Mouse (Mus musculus): Measurements from ENCODE around the gene Gstm6. TPM values are rescaled to one million over a fixed set of nuclear protein-coding genes. Genes with fewer than 3 reads are reported as not detected.

Gene Gstm6
- polyA plus RNA-seq, 1 experiment, result 78.5 TPM

DNA sequence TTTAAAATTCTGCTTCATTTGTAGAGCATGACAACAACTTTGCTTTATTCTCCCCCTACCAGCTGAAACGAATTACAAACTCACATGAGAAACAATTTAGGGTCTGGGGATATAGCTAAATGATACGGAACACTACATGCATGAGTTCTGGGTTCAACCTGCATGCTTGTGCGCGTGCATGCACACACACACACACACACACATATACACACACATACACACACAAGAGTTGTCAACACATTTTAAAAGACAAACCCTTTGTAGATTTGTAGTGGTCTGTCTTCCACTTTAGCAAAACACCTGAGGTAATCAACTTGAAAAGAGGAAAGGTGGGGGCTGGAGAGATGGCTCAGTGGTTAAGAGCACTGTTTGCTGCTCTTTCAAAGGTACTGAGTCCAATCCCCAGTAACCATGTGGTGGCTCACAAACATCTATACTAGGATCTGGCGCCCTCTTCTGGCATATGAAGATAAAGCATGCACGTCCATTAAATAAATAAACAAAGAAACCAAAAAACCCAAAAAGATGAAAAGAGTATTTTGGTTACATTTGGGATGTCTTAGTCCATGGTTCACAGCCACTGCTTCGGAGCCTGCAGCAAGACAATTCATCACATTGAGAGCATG is 25.7 kb downstream of the Gstm6 start:
- Histone ChIP-seq H3K27ac (ENCODE audit: control insufficient read depth, insufficient read depth, low read depth, low read length) (no peak overlapping the region), H3K36me3 (ENCODE audit: control insufficient read depth, insufficient read depth, low read length) (no peaks in the 10 kb centered on the region), H3K27me3 (ENCODE audit: control insufficient read depth, insufficient read depth, low read length) (no peaks in the 10 kb centered on the region), H3K4me3 (ENCODE audit: control insufficient read depth, low read depth, low read length) (no peak overlapping the region), H3K4me1 (ENCODE audit: control insufficient read depth, insufficient read depth, low read length) (no peaks in the 10 kb centered on the region)
- TF ChIP-seq CTCF (IDR thresholded peaks at IDR 0.05; ENCODE audit: control insufficient read depth, insufficient read depth, insufficient replicate concordance, low read depth, low read length) (no peak), POLR2A (IDR thresholded peaks at IDR 0.05; ENCODE audit: control insufficient read depth, low read depth, low read length) (no peak)

GRCm38 (mm10) chr3:107917097-107917496 is 26.5 kb downstream of the Gstm6 start:
- H3K36me3 ChIP-seq (ENCODE audit: control insufficient read depth, insufficient read depth, low read length), result no peaks in the 10 kb centered on the region

DNA sequence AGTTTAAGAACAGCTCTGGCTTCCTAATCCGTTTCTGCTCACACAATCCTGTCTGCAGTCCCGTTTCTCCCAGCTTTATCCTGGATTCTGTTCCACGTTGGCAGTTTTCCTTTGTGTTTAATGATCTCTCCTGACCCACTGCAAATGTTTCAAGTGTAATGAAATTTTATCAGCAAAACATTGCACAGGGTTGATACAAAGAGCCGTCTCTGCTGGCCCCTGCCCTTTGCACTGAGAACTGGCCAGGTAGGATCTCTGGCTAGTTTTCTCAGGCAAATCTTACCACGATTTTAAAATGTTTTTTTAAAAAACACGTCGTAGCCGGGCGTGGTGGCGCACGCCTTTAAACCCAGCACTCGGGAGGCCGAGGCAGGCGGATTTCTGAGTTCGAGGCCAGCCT is 26.9 kb downstream of the Gstm6 start:
- no peak overlapping the region for H3K4me3 ChIP-seq (ENCODE audit: control insufficient read depth, low read depth, low read length)
- no peaks in the 10 kb centered on the region for H3K36me3 ChIP-seq (ENCODE audit: control insufficient read depth, insufficient read depth, low read length)
- H3K27ac ChIP-seq (ENCODE audit: control insufficient read depth, insufficient read depth, low read depth, low read length), result no peak overlapping the region
- TF ChIP-seq CTCF (IDR thresholded peaks at IDR 0.05; ENCODE audit: control insufficient read depth, insufficient read depth, insufficient replicate concordance, low read depth, low read length) (no peak), POLR2A (IDR thresholded peaks at IDR 0.05; ENCODE audit: control insufficient read depth, low read depth, low read length) (no peak)
- no peaks in the 10 kb centered on the region for H3K27me3 ChIP-seq (ENCODE audit: control insufficient read depth, insufficient read depth, low read length)
- no peaks in the 10 kb centered on the region for H3K4me1 ChIP-seq (ENCODE audit: control insufficient read depth, insufficient read depth, low read length)

More at GRCm38 (mm10) chr3:107917097-107917496, 26.5 kb downstream of the Gstm6 start:
- H3K27ac ChIP-seq (ENCODE audit: control insufficient read depth, insufficient read depth, low read depth, low read length), result no peak overlapping the region
- no peak for TF ChIP-seq POLR2A (IDR thresholded peaks at IDR 0.05; ENCODE audit: control insufficient read depth, low read depth, low read length)
- H3K4me1 ChIP-seq (ENCODE audit: control insufficient read depth, insufficient read depth, low read length), result no peaks in the 10 kb centered on the region
- no peak overlapping the region for H3K4me3 ChIP-seq (ENCODE audit: control insufficient read depth, low read depth, low read length)
- H3K27me3 ChIP-seq (ENCODE audit: control insufficient read depth, insufficient read depth, low read length), result no peaks in the 10 kb centered on the region

DNA sequence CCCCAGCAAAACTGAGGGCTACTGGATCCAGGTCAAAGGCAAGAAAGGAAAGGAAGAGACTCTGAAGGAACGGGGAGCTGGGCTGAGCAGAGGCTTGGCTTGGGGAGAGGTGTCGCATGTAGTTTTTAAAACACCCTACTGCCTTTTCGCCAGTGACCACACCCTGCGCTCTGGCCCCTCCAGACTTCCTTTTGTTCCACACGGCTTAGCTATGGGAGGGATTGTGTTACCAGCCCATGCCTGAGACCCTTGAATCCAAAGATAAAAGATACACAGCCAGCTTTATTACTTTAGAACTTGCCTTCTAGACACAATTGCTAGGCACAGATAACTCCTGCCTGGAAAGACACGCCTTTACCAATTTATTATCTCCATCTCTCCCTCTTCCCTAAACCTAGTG is 37.6 kb downstream of the Gstm6 start:
- no peaks in the 10 kb centered on the region for H3K36me3 ChIP-seq (ENCODE audit: control insufficient read depth, insufficient read depth, low read length)
- no peaks in the 10 kb centered on the region for H3K4me1 ChIP-seq (ENCODE audit: control insufficient read depth, insufficient read depth, low read length)
- H3K27me3 ChIP-seq (ENCODE audit: control insufficient read depth, insufficient read depth, low read length), result no peaks in the 10 kb centered on the region
- TF ChIP-seq POLR2A (IDR thresholded peaks at IDR 0.05; ENCODE audit: control insufficient read depth, low read depth, low read length) (no peak), CTCF (IDR thresholded peaks at IDR 0.05; ENCODE audit: control insufficient read depth, insufficient read depth, insufficient replicate concordance, low read depth, low read length) (no peak)
- no peak overlapping the region for H3K27ac ChIP-seq (ENCODE audit: control insufficient read depth, insufficient read depth, low read depth, low read length)
- H3K4me3 ChIP-seq (ENCODE audit: control insufficient read depth, low read depth, low read length), result no peak overlapping the region

GRCm38 (mm10) chr3:107900955-107901673 is 42.4 kb downstream of the Gstm6 start:
- no peak overlapping the region for H3K27ac ChIP-seq (ENCODE audit: control insufficient read depth, insufficient read depth, low read depth, low read length)
- no peaks in the 10 kb centered on the region for H3K27me3 ChIP-seq (ENCODE audit: control insufficient read depth, insufficient read depth, low read length)
- H3K4me3 ChIP-seq (ENCODE audit: control insufficient read depth, low read depth, low read length), result no peak overlapping the region
- TF ChIP-seq POLR2A (IDR thresholded peaks at IDR 0.05; ENCODE audit: control insufficient read depth, low read depth, low read length) (no peak), CTCF (IDR thresholded peaks at IDR 0.05; ENCODE audit: control insufficient read depth, insufficient read depth, insufficient replicate concordance, low read depth, low read length) (no peak)
- H3K4me1 ChIP-seq (ENCODE audit: control insufficient read depth, insufficient read depth, low read length), result peaks cover 4% of the 10 kb centered on the region; the same call in 1 of the 2 replicates
- H3K36me3 ChIP-seq (ENCODE audit: control insufficient read depth, insufficient read depth, low read length), result peaks cover 3% of the 10 kb centered on the region; the same call in 1 of the 2 replicates

GRCm38 (mm10) chr3:107898691-107899090 is 44.9 kb downstream of the Gstm6 start:
- TF ChIP-seq POLR2A (IDR thresholded peaks at IDR 0.05; ENCODE audit: control insufficient read depth, low read depth, low read length) (no peak), CTCF (IDR thresholded peaks at IDR 0.05; ENCODE audit: control insufficient read depth, insufficient read depth, insufficient replicate concordance, low read depth, low read length) (no peak)
- Histone ChIP-seq H3K27ac (ENCODE audit: control insufficient read depth, insufficient read depth, low read depth, low read length) (no peak overlapping the region), H3K36me3 (ENCODE audit: control insufficient read depth, insufficient read depth, low read length) (peaks cover 3% of the 10 kb centered on the region; the same call in 1 of the 2 replicates), H3K27me3 (ENCODE audit: control insufficient read depth, insufficient read depth, low read length) (no peaks in the 10 kb centered on the region), H3K4me1 (ENCODE audit: control insufficient read depth, insufficient read depth, low read length) (peaks cover 5% of the 10 kb centered on the region; the same call in 1 of the 2 replicates), H3K4me3 (ENCODE audit: control insufficient read depth, low read depth, low read length) (no peak overlapping the region)

GRCm38 (mm10) chr3:107895720-107896569 is 47.6 kb downstream of the Gstm6 start, which contains the start of gene Gstm5:
Gene Gstm5, plus strand, starts transcription at chr3:107895821.
- H3K4me3 ChIP-seq (ENCODE audit: control insufficient read depth, low read depth, low read length), result peak within 1 kb of the TSS; percentile 91

More at GRCm38 (mm10) chr3:107895720-107896569, 47.6 kb downstream of the Gstm6 start, which contains the start of gene Gstm5:
- TF ChIP-seq CTCF (IDR thresholded peaks at IDR 0.05; ENCODE audit: control insufficient read depth, insufficient read depth, insufficient replicate concordance, low read depth, low read length) (no peak), POLR2A (IDR thresholded peaks at IDR 0.05; ENCODE audit: control insufficient read depth, low read depth, low read length) (peak; percentile 97)
- Histone ChIP-seq H3K36me3 (ENCODE audit: control insufficient read depth, insufficient read depth, low read length) (peaks cover 3% of the 10 kb centered on the region; the same call in 1 of the 2 replicates), H3K4me1 (ENCODE audit: control insufficient read depth, insufficient read depth, low read length) (peaks cover 5% of the 10 kb centered on the region; the same call in 1 of the 2 replicates), H3K27ac (ENCODE audit: control insufficient read depth, insufficient read depth, low read depth, low read length) (peak within 1 kb of the TSS; percentile 87), H3K27me3 (ENCODE audit: control insufficient read depth, insufficient read depth, low read length) (no peaks in the 10 kb centered on the region)
